Mouse (Mus musculus) liver, embryonic 13.5 days (tissue): Measurements from ENCODE around the gene Itga9. TPM values are rescaled to one million over a fixed set of nuclear protein-coding genes. Genes with fewer than 3 reads are reported as not detected.
A peak's percentile ranks its signal among the peaks of the same experiment; 100 is the strongest.

Source experiments
- ATAC-seq: fragments of 200-750 bp; cut with Nextera tagmentation; 2 replicates; pipeline ENCODE4 v1.8.0; 2017; ENCODE audit warnings: low read depth, mild to moderate bottlenecking, moderate number of reproducible peaks, moderate library complexity
- DNase-seq: peaks from one replicate; pipeline ENCODE4 v3.0.0; 2022
- H3K27ac ChIP-seq: fragments of 300-500 bp; sonication (generic); 2 replicates; pipeline ENCODE4 v1.5.1; 2015; ENCODE audit warnings: moderate library complexity, mild to moderate bottlenecking, inconsistent platforms
- H3K27me3 ChIP-seq: fragments of 300-500 bp; sonication (generic); 2 replicates; pipeline ENCODE4 v1.6.1; 2015; ENCODE audit warnings: mild to moderate bottlenecking, inconsistent platforms
- H3K36me3 ChIP-seq: fragments of 300-500 bp; sonication (generic); 2 replicates; pipeline ENCODE4 v1.6.1; 2015; ENCODE audit warnings: mild to moderate bottlenecking, inconsistent platforms
- H3K4me1 ChIP-seq: fragments of 300-500 bp; sonication (generic); replicated peaks from 2 replicates; pipeline ENCODE4 v1.6.1; 2015; ENCODE audit warnings: inconsistent platforms
- H3K4me2 ChIP-seq: fragments of 300-500 bp; sonication (generic); 2 replicates; pipeline ENCODE4 v1.6.1; 2015; ENCODE audit warnings: inconsistent platforms, mild to moderate bottlenecking, moderate library complexity
- H3K4me3 ChIP-seq: fragments of 300-500 bp; sonication (generic); replicated peaks from 2 replicates; pipeline ENCODE4 v1.5.1; 2015; ENCODE audit warnings: mild to moderate bottlenecking, inconsistent platforms
- H3K9ac ChIP-seq: fragments of 300-500 bp; sonication (generic); 2 replicates; pipeline ENCODE4 v1.6.1; 2015; ENCODE audit warnings: mild to moderate bottlenecking, inconsistent platforms
- H3K9me3 ChIP-seq: fragments of 300-500 bp; sonication (generic); replicated peaks from 2 replicates; pipeline ENCODE4 v1.6.1; 2016; ENCODE audit warnings: inconsistent platforms
- WGBS: fragments of 180-500 bp; shearing (Covaris S2); methylation state at CpG from one replicate; pipeline ENCODE4 v1.1.7; 2015; ENCODE audit not compliant: insufficient replicate concordance; 5-methylcytosine and 5-hydroxymethylcytosine counted together
- polyA plus RNA-seq: library from polyadenylated mRNA; unstranded; fragments of >200 nt; fragmentation: Nextera tagmentation; extraction: Ambion mirVana; gene quantifications from 2 replicates; pipeline ENCODE4 v1.2.1, GENCODE M21; 2015

Itga9 gene
- polyA plus RNA-seq, 1 experiment from 2014 or later: 2.2 TPM

GRCm38 (mm10) chr9:118942030-118942429 lies 335.5 kb downstream of the Itga9 start:
- H3K9me3 ChIP-seq: no peaks in the 10 kb centered on the region
- DNase-seq: no peak
- no peak overlapping the region for H3K4me3 ChIP-seq
- H3K27me3 ChIP-seq: no peaks in the 10 kb centered on the region
- 84% methylated on average over 4 of the region's 4 CpGs for WGBS
- H3K4me1 ChIP-seq: peaks cover 41% of the 10 kb centered on the region
- ATAC-seq: no peak
- H3K9ac ChIP-seq: no peak overlapping the region
- H3K27ac ChIP-seq: no peak overlapping the region
- no peak overlapping the region for H3K4me2 ChIP-seq
- H3K36me3 ChIP-seq: no peaks in the 10 kb centered on the region

GRCm38 (mm10) chr9:118943941-118944340 lies 337.5 kb downstream of the Itga9 start:
- Histone ChIP-seq H3K4me2 (peak overlapping the region; percentile 33), H3K9me3 (no peaks in the 10 kb centered on the region), H3K36me3 (no peaks in the 10 kb centered on the region), H3K27ac (no peak overlapping the region), H3K27me3 (no peaks in the 10 kb centered on the region), H3K9ac (no peak overlapping the region), H3K4me1 (peaks cover 41% of the 10 kb centered on the region), H3K4me3 (no peak overlapping the region)
- DNase-seq: no peak
- WGBS: 38% methylated on average over 5 of the region's 5 CpGs
- peak; percentile 48; the same call in 1 of the 2 replicates for ATAC-seq

- WGBS: 17% methylated on average over 12 of the region's 12 CpGs
- H3K4me3 ChIP-seq: no peak overlapping the region
- ATAC-seq (peak; percentile 43), DNase-seq (no peak)
- peaks cover 40% of the 10 kb centered on the region for H3K4me1 ChIP-seq
- H3K9ac ChIP-seq: no peak overlapping the region
- no peaks in the 10 kb centered on the region for H3K36me3 ChIP-seq
- peak overlapping the region; percentile 33 for H3K4me2 ChIP-seq
- no peaks in the 10 kb centered on the region for H3K27me3 ChIP-seq
- no peak overlapping the region for H3K27ac ChIP-seq
- H3K9me3 ChIP-seq: no peaks in the 10 kb centered on the region
Observed at GRCm38 (mm10) chr9:118944388-118944787, 337.9 kb downstream of the Itga9 start.

GRCm38 (mm10) chr9:118948486-118948885 lies 342.0 kb downstream of the Itga9 start:
- Histone ChIP-seq H3K27me3 (no peaks in the 10 kb centered on the region), H3K4me1 (peaks cover 42% of the 10 kb centered on the region), H3K27ac (no peak overlapping the region), H3K36me3 (no peaks in the 10 kb centered on the region), H3K4me2 (no peak overlapping the region), H3K4me3 (no peak overlapping the region), H3K9me3 (no peaks in the 10 kb centered on the region), H3K9ac (no peak overlapping the region)
- ATAC-seq (no peak), DNase-seq (no peak)
- WGBS: 76% methylated on average over 5 of the region's 5 CpGs

- Histone ChIP-seq H3K36me3 (no peaks in the 10 kb centered on the region), H3K4me2 (no peak overlapping the region), H3K9ac (no peak overlapping the region), H3K27me3 (no peaks in the 10 kb centered on the region), H3K4me3 (no peak overlapping the region), H3K4me1 (peaks cover 35% of the 10 kb centered on the region), H3K27ac (no peak overlapping the region), H3K9me3 (no peaks in the 10 kb centered on the region)
- DNase-seq (no peak), ATAC-seq (no peak)
- WGBS: 76% methylated on average over 8 of the region's 8 CpGs
Observed at GRCm38 (mm10) chr9:118949124-118949523, 342.6 kb downstream of the Itga9 start.

GRCm38 (mm10) chr9:118949654-118950053 lies 343.2 kb downstream of the Itga9 start:
- Histone ChIP-seq H3K27ac (no peak overlapping the region), H3K36me3 (no peaks in the 10 kb centered on the region), H3K9me3 (no peaks in the 10 kb centered on the region), H3K9ac (no peak overlapping the region), H3K4me2 (no peak overlapping the region), H3K27me3 (no peaks in the 10 kb centered on the region), H3K4me3 (no peak overlapping the region), H3K4me1 (peaks cover 30% of the 10 kb centered on the region)
- no peak for DNase-seq
- 66% methylated on average over 4 of the region's 4 CpGs for WGBS
- ATAC-seq: no peak

- no peak overlapping the region for H3K4me3 ChIP-seq
- peaks cover 29% of the 10 kb centered on the region; the same call in 1 of the 2 replicates for H3K4me1 ChIP-seq
- no peak for ATAC-seq
- WGBS: 53% methylated on average over 10 of the region's 10 CpGs
- H3K27ac ChIP-seq: no peak overlapping the region
- no peak overlapping the region for H3K4me2 ChIP-seq
- H3K27me3 ChIP-seq: no peaks in the 10 kb centered on the region
- no peak for DNase-seq
- H3K36me3 ChIP-seq: no peaks in the 10 kb centered on the region
- H3K9ac ChIP-seq: no peak overlapping the region
- H3K9me3 ChIP-seq: no peaks in the 10 kb centered on the region
Observed at GRCm38 (mm10) chr9:118950061-118950460, 343.6 kb downstream of the Itga9 start.

Other genes with a start within 250 kb of the Itga9 start
- gene Eomes, start 128.5 kb upstream of the Itga9 start, polyA plus RNA-seq: not detected in 2 replicates
- gene Golga4, start 100.4 kb upstream of the Itga9 start, polyA plus RNA-seq: 14.6 and 17.7 TPM in 2 replicates